Mouse (Mus musculus) left cerebral cortex, postnatal 10 days (tissue): ENCODE data around the gene Gpr142. TPM values are rescaled to one million over a fixed set of nuclear protein-coding genes. Genes with fewer than 3 reads are reported as not detected.

Experiments used
- total RNA-seq, 2 experiments: library from RNA; stranded (reverse); gene quantifications; 2 replicates each; pipeline ENCODE4 v1.2.3; 2021

The Gpr142 gene
- total RNA-seq, 2 experiments from 2014 or later, result not detected

Other genes starting within 250 kb of the Gpr142 start
- gene Rpl38, start 130.4 kb upstream of the Gpr142 start, total RNA-seq, result 100 to 1,000 TPM; 902 to 927 TPM
- gene Ttyh2, start 123.5 kb upstream of the Gpr142 start, total RNA-seq, result 10 to 100 TPM; 21.7 TPM
- gene Dnaic2, start 71.5 kb upstream of the Gpr142 start, total RNA-seq, result 1 to 10 TPM in 1 of 2 experiments, under 1 TPM in 1; 0.59 to 1.0 TPM
- gene Kif19a, start 33.5 kb upstream of the Gpr142 start, total RNA-seq, result 1 to 10 TPM; 4.0 to 8.7 TPM
- 10 to 100 TPM; 22.6 to 26.4 TPM for gene Btbd17, start 3.0 kb upstream of the Gpr142 start, total RNA-seq
- gene Gprc5c, start 52.2 kb downstream of the Gpr142 start, total RNA-seq, result 1 to 10 TPM; 4.1 to 4.4 TPM
- under 1 TPM; 0.43 to 0.58 TPM for gene Cd300a, start 91.1 kb downstream of the Gpr142 start, total RNA-seq
- gene Cd300lb, start 135.5 kb downstream of the Gpr142 start, total RNA-seq, result not detected
- not detected for gene Cd300c, start 170.2 kb downstream of the Gpr142 start, total RNA-seq
- under 1 TPM in 1 of 2 experiments, not detected in 1; 0.16 TPM for gene Cd300ld, start 191.0 kb downstream of the Gpr142 start, total RNA-seq
- 1 to 10 TPM; 2.9 to 3.2 TPM for gene Cd300c2, start 203.0 kb downstream of the Gpr142 start, total RNA-seq
- not detected for gene Cd300ld2, start 217.3 kb downstream of the Gpr142 start, total RNA-seq
- under 1 TPM in 1 of 2 experiments, not detected in 1; 0.66 TPM for gene Cd300ld4, start 228.1 kb downstream of the Gpr142 start, total RNA-seq
- gene Cd300ld5, start 238.8 kb downstream of the Gpr142 start, total RNA-seq, result not detected
- not detected for gene Cd300ld3, start 249.5 kb downstream of the Gpr142 start, total RNA-seq